Mouse (Mus musculus): Measurements from ENCODE around the gene Commd8. TPM values are rescaled to one million over a fixed set of nuclear protein-coding genes. Genes with fewer than 3 reads are reported as not detected.
"Not testable (repeated sequence)": the region's sequence is repeated elsewhere in the genome, so short reads cannot be mapped to it uniquely, and the experiment has no call there.

Commd8 gene
- polyA plus RNA-seq, 1 experiment from 2014 or later = 117 TPM

- H3K4me3 ChIP-seq (ENCODE audit: low read depth, low read length); H3K4me1 ChIP-seq (replicated peaks; ENCODE audit: control insufficient read depth, insufficient read depth); H3K9me3 ChIP-seq (ENCODE audit: control insufficient read depth, low read length); H3K4me2 ChIP-seq (replicated peaks; ENCODE audit: low read depth); H3K9ac ChIP-seq (ENCODE audit: low read length); H3K27ac ChIP-seq (replicated peaks); DNase-seq (ENCODE audit: low spot score); H3K27me3 ChIP-seq (ENCODE audit: control insufficient read depth, insufficient read depth, low read length); H3K36me3 ChIP-seq (ENCODE audit: control insufficient read depth, insufficient read depth, low read length); ATAC-seq (ENCODE audit: low FRiP score, low TSS enrichment): not testable (repeated sequence)
- WGBS = 81% methylated on average over 3 of the region's 3 CpGs
- TF ChIP-seq CTCF (IDR thresholded peaks at IDR 0.05; ENCODE audit: low read depth) = 0 out of 2 replicates have a peak, but pooled peaks have one; percentile 4
Observed at GRCm38 (mm10) chr5:72155686-72156085, 12.3 kb downstream of the Commd8 start.

- TF ChIP-seq EP300 (optimal IDR thresholded peaks at IDR 0.05) = no peak
- TF ChIP-seq CTCF (IDR thresholded peaks at IDR 0.05; ENCODE audit: low read depth) = no peak
- no peak overlapping the region for H3K9ac ChIP-seq (ENCODE audit: low read length)
- H3K36me3 ChIP-seq (ENCODE audit: control insufficient read depth, insufficient read depth, low read length) = no peaks in the 10 kb centered on the region
- no peaks in the 10 kb centered on the region for H3K4me1 ChIP-seq (replicated peaks; ENCODE audit: control insufficient read depth, insufficient read depth)
- H3K4me2 ChIP-seq (replicated peaks; ENCODE audit: low read depth) = no peak overlapping the region
- H3K27ac ChIP-seq (replicated peaks) = no peak overlapping the region
- no peaks in the 10 kb centered on the region for H3K27me3 ChIP-seq (ENCODE audit: control insufficient read depth, insufficient read depth, low read length)
- no peak overlapping the region for H3K4me3 ChIP-seq (ENCODE audit: low read depth, low read length)
- 85% methylated on average over 5 of the region's 5 CpGs for WGBS
- peak; percentile 90 for ATAC-seq (ENCODE audit: low FRiP score, low TSS enrichment)
- no peaks in the 10 kb centered on the region for H3K9me3 ChIP-seq (ENCODE audit: control insufficient read depth, low read length)
- peak; percentile 25 for DNase-seq (ENCODE audit: low spot score)
Observed at GRCm38 (mm10) chr5:72150870-72151269, 17.1 kb downstream of the Commd8 start.

GRCm38 (mm10) chr5:72148679-72149078, 19.3 kb downstream of the Commd8 start:
- H3K4me2 ChIP-seq (replicated peaks; ENCODE audit: low read depth) = no peak overlapping the region
- H3K4me1 ChIP-seq (replicated peaks; ENCODE audit: control insufficient read depth, insufficient read depth) = no peaks in the 10 kb centered on the region
- WGBS = 51% methylated on average over 5 of the region's 5 CpGs
- no peak overlapping the region for H3K27ac ChIP-seq (replicated peaks)
- no peaks in the 10 kb centered on the region for H3K9me3 ChIP-seq (ENCODE audit: control insufficient read depth, low read length)
- no peak for DNase-seq (ENCODE audit: low spot score)
- no peak for ATAC-seq (ENCODE audit: low FRiP score, low TSS enrichment)
- no peaks in the 10 kb centered on the region for H3K36me3 ChIP-seq (ENCODE audit: control insufficient read depth, insufficient read depth, low read length)
- H3K27me3 ChIP-seq (ENCODE audit: control insufficient read depth, insufficient read depth, low read length) = no peaks in the 10 kb centered on the region
- H3K4me3 ChIP-seq (ENCODE audit: low read depth, low read length) = no peak overlapping the region
- no peak for TF ChIP-seq CTCF (IDR thresholded peaks at IDR 0.05; ENCODE audit: low read depth)
- TF ChIP-seq EP300 (optimal IDR thresholded peaks at IDR 0.05) = no peak
- H3K9ac ChIP-seq (ENCODE audit: low read length) = no peak overlapping the region

- no peak for TF ChIP-seq CTCF (IDR thresholded peaks at IDR 0.05; ENCODE audit: low read depth)
- TF ChIP-seq EP300 (optimal IDR thresholded peaks at IDR 0.05) = no peak
- no peaks in the 10 kb centered on the region for H3K4me1 ChIP-seq (replicated peaks; ENCODE audit: control insufficient read depth, insufficient read depth)
- no peak overlapping the region for H3K27ac ChIP-seq (replicated peaks)
- no peak for DNase-seq (ENCODE audit: low spot score)
- no peaks in the 10 kb centered on the region for H3K27me3 ChIP-seq (ENCODE audit: control insufficient read depth, insufficient read depth, low read length)
- 84% methylated on average over 1 of the region's 1 CpGs for WGBS
- no peak overlapping the region for H3K4me2 ChIP-seq (replicated peaks; ENCODE audit: low read depth)
- H3K9me3 ChIP-seq (ENCODE audit: control insufficient read depth, low read length) = no peaks in the 10 kb centered on the region
- H3K4me3 ChIP-seq (ENCODE audit: low read depth, low read length) = no peak overlapping the region
- H3K9ac ChIP-seq (ENCODE audit: low read length) = no peak overlapping the region
- H3K36me3 ChIP-seq (ENCODE audit: control insufficient read depth, insufficient read depth, low read length) = no peaks in the 10 kb centered on the region
- ATAC-seq (ENCODE audit: low FRiP score, low TSS enrichment) = no peak
Observed at GRCm38 (mm10) chr5:72139619-72140018, 28.4 kb downstream of the Commd8 start.

- H3K9ac ChIP-seq (ENCODE audit: low read length) = no peak overlapping the region
- no peak overlapping the region for H3K4me3 ChIP-seq (ENCODE audit: low read depth, low read length)
- no peak for ATAC-seq (ENCODE audit: low FRiP score, low TSS enrichment)
- H3K36me3 ChIP-seq (ENCODE audit: control insufficient read depth, insufficient read depth, low read length) = no peaks in the 10 kb centered on the region
- no peak overlapping the region for H3K4me2 ChIP-seq (replicated peaks; ENCODE audit: low read depth)
- H3K27me3 ChIP-seq (ENCODE audit: control insufficient read depth, insufficient read depth, low read length) = no peaks in the 10 kb centered on the region
- no peak overlapping the region for H3K27ac ChIP-seq (replicated peaks)
- TF ChIP-seq CTCF (IDR thresholded peaks at IDR 0.05; ENCODE audit: low read depth) = no peak
- TF ChIP-seq EP300 (optimal IDR thresholded peaks at IDR 0.05) = no peak
- no peak for DNase-seq (ENCODE audit: low spot score)
- H3K9me3 ChIP-seq (ENCODE audit: control insufficient read depth, low read length) = no peaks in the 10 kb centered on the region
- WGBS = 81% methylated on average over 7 of the region's 7 CpGs
- no peaks in the 10 kb centered on the region for H3K4me1 ChIP-seq (replicated peaks; ENCODE audit: control insufficient read depth, insufficient read depth)
Observed at GRCm38 (mm10) chr5:72138256-72138655, 29.7 kb downstream of the Commd8 start.

- H3K4me1 ChIP-seq (replicated peaks; ENCODE audit: control insufficient read depth, insufficient read depth) = no peaks in the 10 kb centered on the region
- no peak overlapping the region for H3K27ac ChIP-seq (replicated peaks)
- TF ChIP-seq CTCF (IDR thresholded peaks at IDR 0.05; ENCODE audit: low read depth) (no peak), EP300 (optimal IDR thresholded peaks at IDR 0.05) (no peak)
- DNase-seq (ENCODE audit: low spot score) (no peak), ATAC-seq (ENCODE audit: low FRiP score, low TSS enrichment) (no peak)
- H3K4me2 ChIP-seq (replicated peaks; ENCODE audit: low read depth) = no peak overlapping the region
- H3K4me3 ChIP-seq (ENCODE audit: low read depth, low read length) = no peak overlapping the region
- no peaks in the 10 kb centered on the region for H3K27me3 ChIP-seq (ENCODE audit: control insufficient read depth, insufficient read depth, low read length)
- H3K9ac ChIP-seq (ENCODE audit: low read length) = no peak overlapping the region
- WGBS = 55% methylated on average over 2 of the region's 2 CpGs
- no peaks in the 10 kb centered on the region for H3K36me3 ChIP-seq (ENCODE audit: control insufficient read depth, insufficient read depth, low read length)
- no peaks in the 10 kb centered on the region for H3K9me3 ChIP-seq (ENCODE audit: control insufficient read depth, low read length)
Observed at GRCm38 (mm10) chr5:72133906-72134305, 34.1 kb downstream of the Commd8 start.
